Mouse (Mus musculus): Measurements from ENCODE around the gene Zmat5. TPM values are rescaled to one million over a fixed set of nuclear protein-coding genes. Genes with fewer than 3 reads are reported as not detected.

Zmat5 gene
- total RNA-seq, 2 experiments from 2014 or later: 26.8 to 28.2 TPM

DNA sequence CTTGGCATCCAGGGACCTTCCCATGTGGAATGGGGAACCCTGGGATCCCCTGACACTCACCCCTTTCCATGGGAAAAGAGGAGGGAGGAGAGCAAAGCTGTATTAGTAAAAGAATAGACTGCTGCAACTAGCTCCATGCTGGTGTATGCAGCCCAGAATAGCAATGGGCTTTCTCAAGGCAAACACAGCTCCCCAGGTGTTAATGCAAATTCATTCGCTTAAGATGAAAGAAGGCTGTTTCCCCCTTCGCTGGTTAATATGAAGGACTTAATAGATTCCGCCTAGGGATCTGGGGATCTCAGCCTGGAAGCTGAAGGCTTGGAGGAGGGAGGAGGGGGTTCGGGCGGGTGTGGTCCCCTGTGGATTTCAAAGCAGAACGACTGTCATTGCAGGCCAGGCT, 57.5 kb downstream of the Zmat5 start:
- DNase-seq (ENCODE audit: extremely low spot score in 1 of 2, low spot score in 2 of 2): no peak
- intact Hi-C loops (cut with DNase I): no loop called here

DNA sequence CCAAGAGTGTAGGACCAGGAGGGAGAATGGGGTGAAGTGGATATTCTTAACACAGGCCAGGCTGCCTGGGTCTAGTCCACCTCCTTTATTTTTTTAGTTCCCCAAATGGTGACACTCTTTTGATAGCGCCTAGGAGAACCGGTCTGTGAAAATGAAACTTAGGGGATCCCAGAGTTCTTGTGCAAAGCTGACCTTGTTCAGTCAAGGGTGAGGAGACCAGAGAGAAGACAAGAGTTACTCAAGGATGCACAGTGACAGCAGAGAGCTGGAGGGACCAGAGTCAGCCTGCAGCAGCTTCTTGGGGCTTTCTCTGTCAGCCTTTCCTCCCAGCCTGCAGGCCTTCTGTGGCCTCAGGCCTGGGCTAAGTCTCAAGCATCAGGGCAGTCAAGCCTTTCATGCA, 58.0 kb downstream of the Zmat5 start:
- no peak for DNase-seq (ENCODE audit: extremely low spot score in 1 of 2, low spot score in 2 of 2)
- intact Hi-C loops (cut with DNase I): no loop called here

DNA sequence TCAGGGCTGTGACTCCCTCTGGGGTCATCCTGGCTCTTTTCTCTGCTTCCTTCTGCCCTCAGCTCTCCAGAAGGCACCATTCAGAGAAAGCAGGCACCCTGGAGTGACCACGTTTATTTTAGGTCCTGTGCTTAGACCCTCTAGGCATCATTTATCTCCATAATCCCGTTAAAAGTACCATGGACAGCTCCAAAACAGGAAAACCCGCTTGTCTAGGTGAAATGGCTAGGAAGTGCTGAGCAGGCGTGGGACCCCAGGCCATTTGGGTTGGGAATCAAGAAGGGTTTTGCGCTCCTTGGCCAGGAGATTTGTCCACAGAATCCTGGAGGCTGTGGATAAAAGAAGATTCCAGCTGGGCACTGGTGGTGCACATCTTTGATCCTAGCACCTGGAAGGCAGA, 59.2 kb downstream of the Zmat5 start:
- intact Hi-C loops (cut with DNase I): no loop called here
- no peak for DNase-seq (ENCODE audit: extremely low spot score in 1 of 2, low spot score in 2 of 2)

DNA sequence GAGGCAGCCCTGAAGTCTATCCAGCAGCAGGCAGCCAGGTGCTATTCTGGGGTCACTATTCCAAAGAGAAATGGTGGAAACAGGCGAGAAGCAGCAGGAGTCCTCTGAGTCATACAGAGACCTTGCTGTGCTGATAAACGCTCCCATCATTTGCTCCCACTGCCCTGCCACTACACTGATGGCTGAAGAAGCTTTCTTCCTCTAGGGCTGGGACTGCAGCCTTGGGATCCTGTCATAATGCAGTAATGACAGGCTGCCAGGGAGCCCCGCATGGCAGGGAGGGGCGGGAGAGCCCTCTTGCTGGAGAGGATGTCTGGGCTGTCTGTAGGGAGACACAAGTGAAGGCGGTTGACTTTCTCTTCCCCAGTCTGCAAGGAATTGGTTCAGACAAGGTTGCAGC, 60.0 kb downstream of the Zmat5 start:
- DNase-seq (ENCODE audit: extremely low spot score in 1 of 2, low spot score in 2 of 2): no peak
- intact Hi-C loops (cut with DNase I): no loop called here

DNA sequence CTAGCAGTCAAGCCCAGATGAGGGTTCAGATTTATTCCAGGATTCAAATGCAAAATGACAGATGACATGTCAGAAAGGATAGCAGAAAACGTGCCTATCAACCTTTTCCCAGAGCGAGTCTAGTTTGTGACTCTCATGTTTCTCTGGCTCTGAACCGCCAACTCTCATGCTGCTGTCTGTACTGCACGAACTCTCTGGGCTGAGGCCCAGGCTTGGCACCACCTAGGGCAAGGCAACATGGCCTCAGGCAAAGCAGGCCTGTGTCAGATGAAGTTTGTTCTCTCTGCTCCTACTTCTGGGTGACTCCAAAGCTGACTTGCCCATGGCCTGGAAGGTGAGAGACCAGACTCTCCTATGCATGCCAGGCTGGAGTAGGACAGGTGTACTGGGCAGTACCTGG, 63.9 kb downstream of the Zmat5 start:
- intact Hi-C loops (cut with DNase I): no loop called here

DNA sequence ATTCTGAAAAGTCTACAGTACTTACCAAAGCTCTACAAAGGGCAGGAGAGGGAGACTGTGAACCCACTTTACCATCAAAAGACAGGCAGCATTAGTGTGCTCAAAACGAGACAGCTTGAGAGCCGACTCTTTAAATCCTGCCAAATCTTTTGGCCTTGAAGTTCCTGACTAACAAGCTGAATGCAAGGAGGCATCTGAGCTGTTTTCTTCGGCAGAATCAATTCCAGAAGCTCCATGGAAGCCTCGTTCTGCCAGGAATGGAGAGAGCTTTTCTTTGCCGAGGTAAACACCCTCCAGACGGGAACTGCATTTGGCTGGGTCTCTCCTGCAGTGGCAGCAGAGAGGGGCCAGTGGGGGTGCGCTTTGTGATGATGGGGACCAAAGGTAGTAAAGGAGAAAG, 64.8 kb downstream of the Zmat5 start:
- intact Hi-C loops (cut with DNase I): no loop called here
- peak in 1 of 2 experiments; percentile 36 for DNase-seq (ENCODE audit: extremely low spot score in 1 of 2, low spot score in 2 of 2)

More for the DNA sequence above, 63.9 kb downstream of the Zmat5 start:
- no peak for DNase-seq (ENCODE audit: extremely low spot score in 1 of 2, low spot score in 2 of 2)

DNA sequence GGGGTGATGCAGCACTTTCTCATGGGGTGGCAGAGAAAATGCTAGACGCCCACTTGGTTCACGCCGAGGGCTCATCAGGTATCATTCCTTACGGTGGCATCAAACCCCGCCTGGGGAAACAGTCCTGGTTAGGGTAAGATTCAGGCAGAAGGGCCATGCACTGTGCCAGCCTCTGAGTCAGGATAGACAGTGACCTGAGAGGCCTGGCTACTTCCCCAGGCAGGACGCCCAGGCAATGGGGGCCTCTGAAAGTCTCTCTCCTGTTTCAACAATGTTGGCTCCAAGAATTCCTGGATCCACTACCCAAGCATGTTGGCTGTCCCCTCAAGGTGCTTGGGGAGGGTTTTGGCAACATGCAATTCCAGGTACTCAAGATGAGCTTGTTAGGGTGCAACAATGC, 65.4 kb downstream of the Zmat5 start:
- no peak for DNase-seq (ENCODE audit: extremely low spot score in 1 of 2, low spot score in 2 of 2)
- intact Hi-C loops (cut with DNase I): no loop called here

DNA sequence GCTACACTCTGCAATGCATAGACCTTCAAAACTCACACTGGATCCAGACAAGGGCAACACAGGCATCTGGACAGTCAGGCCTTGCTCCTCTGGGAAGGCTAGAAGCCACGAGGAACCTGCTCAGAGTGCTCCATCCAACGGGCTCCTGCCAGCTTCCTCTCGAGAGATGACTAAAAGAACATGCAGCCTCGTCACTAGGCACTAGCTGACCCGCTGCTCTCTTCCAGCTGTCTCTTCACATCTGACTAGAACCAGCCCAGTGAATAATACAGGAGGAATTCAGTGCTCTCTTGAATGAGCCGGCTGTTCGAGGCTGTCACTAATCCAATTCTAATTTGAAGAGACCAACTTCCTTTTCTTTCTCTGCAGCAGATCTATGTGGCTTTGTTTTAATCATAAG, 67.3 kb downstream of the Zmat5 start:
- intact Hi-C loops (cut with DNase I): no loop called here
- no peak for DNase-seq (ENCODE audit: extremely low spot score in 1 of 2, low spot score in 2 of 2)

DNA sequence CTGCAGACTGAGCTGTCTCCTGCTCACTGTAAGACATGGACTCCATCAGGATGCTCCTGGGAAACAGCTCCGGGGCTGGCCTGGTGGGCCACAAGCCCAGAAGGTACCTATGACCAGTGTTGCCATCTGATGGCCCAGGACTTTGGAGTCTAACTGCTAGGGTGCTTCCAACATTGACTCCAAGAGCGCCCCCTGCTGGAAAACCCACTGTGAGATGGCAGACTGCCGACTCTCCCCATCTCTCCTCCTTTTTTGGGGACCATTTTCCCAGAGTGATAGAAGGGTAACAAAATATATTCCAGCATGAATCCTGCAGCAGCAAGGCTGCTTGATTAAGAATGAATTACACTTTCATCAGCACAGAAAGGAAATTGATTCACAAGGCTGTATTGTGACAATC, 68.4 kb downstream of the Zmat5 start:
- peak in 1 of 2 experiments; percentile 67 for DNase-seq (ENCODE audit: extremely low spot score in 1 of 2, low spot score in 2 of 2)
- intact Hi-C loops (cut with DNase I): no loop called here

DNA sequence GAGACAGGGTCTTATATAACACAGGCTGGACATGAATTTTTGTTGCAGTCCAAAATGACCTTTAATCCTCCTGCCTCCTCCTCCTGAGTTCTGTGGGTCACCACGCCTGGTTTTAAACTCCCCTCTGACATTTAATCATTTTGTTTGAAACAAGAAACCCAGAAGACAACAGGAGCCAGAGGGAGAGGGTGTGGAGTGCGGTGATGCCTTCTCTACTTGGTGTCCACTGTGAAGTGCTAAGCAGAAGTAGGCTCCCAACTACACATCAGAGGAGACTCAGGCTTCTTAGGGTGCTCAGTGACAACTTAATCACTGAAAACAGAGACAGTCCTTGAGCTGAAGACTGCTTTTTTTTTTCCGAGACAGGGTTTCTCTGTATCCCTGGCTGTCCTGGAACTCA, 76.4 kb downstream of the Zmat5 start:
- DNase-seq (ENCODE audit: extremely low spot score in 1 of 2, low spot score in 2 of 2): no peak
- intact Hi-C loops (cut with DNase I): no loop called here

DNA sequence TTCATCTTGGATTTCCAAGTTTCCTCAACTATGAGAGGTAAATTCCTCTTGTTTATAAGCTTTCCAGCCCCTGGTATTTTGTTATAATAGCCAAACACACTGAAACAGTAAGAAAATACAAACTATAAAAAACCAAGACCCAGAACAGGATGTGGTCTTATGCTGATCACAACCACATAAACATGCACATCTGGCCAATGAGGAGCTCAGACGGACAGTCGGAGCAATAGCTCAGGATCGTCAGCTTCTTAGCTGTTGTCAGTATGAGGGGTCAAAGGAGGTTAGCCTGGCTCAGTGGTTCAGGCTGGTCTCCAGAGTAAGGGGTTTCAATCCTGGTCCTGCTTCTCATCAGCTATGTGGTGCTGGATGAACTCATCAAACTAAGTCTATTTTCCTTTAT, 78.6 kb downstream of the Zmat5 start:
- intact Hi-C loops (cut with DNase I): no loop called here
- DNase-seq (ENCODE audit: extremely low spot score in 1 of 2, low spot score in 2 of 2): no peak

DNA sequence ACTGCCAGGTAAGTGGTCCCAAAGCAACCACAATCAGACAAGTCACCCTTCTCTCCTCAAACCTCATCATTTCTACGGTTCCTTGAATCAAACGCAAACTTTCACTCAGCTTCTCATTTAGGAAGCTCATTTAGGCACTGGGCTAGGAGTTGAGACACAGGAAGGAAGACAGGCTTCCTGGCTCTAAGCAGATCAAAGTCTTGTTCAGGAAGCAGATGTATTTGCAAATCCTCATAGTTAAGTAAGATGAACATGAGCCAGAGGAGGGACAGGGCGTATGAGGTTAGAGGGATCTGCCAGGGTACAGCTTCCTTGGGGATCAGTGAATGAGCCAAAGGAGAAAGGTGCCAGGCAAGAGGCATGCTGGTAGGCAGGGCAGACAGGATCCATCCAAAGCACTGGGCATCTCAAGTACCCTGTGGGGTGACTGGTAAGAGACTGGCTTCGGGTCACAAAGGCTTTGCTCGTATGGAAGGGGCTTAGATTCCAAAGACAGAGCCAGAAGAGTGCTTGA, 80.2 kb downstream of the Zmat5 start:
- no peak for DNase-seq (ENCODE audit: extremely low spot score in 1 of 2, low spot score in 2 of 2)
- intact Hi-C loops (cut with DNase I): no loop called here

Other genes with a start within 250 kb of the Zmat5 start
- gene Mtmr3, start 109.8 kb upstream of the Zmat5 start, total RNA-seq (2021): 10 to 100 TPM; 63.5 to 67.4 TPM
- gene Gm11032, start 84.6 kb upstream of the Zmat5 start, total RNA-seq (2021): not detected
- 10 to 100 TPM; 20.3 to 21.2 TPM for gene Ascc2, start 66.9 kb upstream of the Zmat5 start, total RNA-seq (2021)
- gene Uqcr10, start 336 bp upstream of the Zmat5 start, total RNA-seq (2021): 100 to 1,000 TPM; 411 to 418 TPM
- 1 to 10 TPM; 4.5 to 5.5 TPM for gene Cabp7, start 42.1 kb downstream of the Zmat5 start, total RNA-seq (2021)
- 100 to 1,000 TPM; 130 to 131 TPM for gene Nf2, start 144.9 kb downstream of the Zmat5 start, total RNA-seq (2021)
- 10 to 100 TPM; 91.5 to 91.9 TPM for gene Nipsnap1, start 169.3 kb downstream of the Zmat5 start, total RNA-seq (2021)
- 10 to 100 TPM; 39.5 to 40.2 TPM for gene Thoc5, start 190.6 kb downstream of the Zmat5 start, total RNA-seq (2021)
- 10 to 100 TPM; 24.5 to 24.6 TPM for gene Nefh, start 243.4 kb downstream of the Zmat5 start, total RNA-seq (2021)

Data from left cerebral cortex, postnatal 10 days (tissue).